Mouse (Mus musculus): Measurements from ENCODE around the gene Hic1.

- no peak for TF ChIP-seq CTCF (IDR thresholded peaks at IDR 0.05; ENCODE audit: low read depth, low read length)
- TF ChIP-seq POLR2A (IDR thresholded peaks at IDR 0.05; ENCODE audit: insufficient read depth, low read length), result no peak
Observed at GRCm38 (mm10) chr11:75133391-75133790, 35.9 kb downstream of the Hic1 start.
